Mouse (Mus musculus): ENCODE measurements around the gene Tbc1d10c.

The Tbc1d10c gene

GRCm38 (mm10) chr19:4191528-4192250 is 605 bp upstream of the Tbc1d10c start, which contains the start of gene Ppp1ca:
Gene Ppp1ca, plus strand, starts transcription at chr19:4192065.
- in situ Hi-C loops (cut with MboI, MseI), result no loop called here

GRCm38 (mm10) chr19:4189051-4189620 is 1.9 kb downstream of the Tbc1d10c start:
- in situ Hi-C loops (cut with MboI, MseI), result no loop called here

GRCm38 (mm10) chr19:4187303-4187702 is 3.8 kb downstream of the Tbc1d10c start:
- in situ Hi-C loops (cut with MboI, MseI), result no loop called here

- in situ Hi-C loops (cut with MboI, MseI), result no loop called here
Measured at GRCm38 (mm10) chr19:4184976-4185975, 5.8 kb downstream of the Tbc1d10c start.

- in situ Hi-C loops (cut with MboI, MseI), result no loop called here
Measured at GRCm38 (mm10) chr19:4183689-4184088, 7.4 kb downstream of the Tbc1d10c start.

GRCm38 (mm10) chr19:4181892-4182291 is 9.2 kb downstream of the Tbc1d10c start:
- in situ Hi-C loops (cut with MboI, MseI), result no loop called here

GRCm38 (mm10) chr19:4180411-4180810 is 10.7 kb downstream of the Tbc1d10c start:
- in situ Hi-C loops (cut with MboI, MseI), result no loop called here

GRCm38 (mm10) chr19:4175368-4175947 is 15.6 kb downstream of the Tbc1d10c start, which contains the start of gene Carns1:
Gene Carns1, minus strand, starts transcription at chr19:4175479.
- in situ Hi-C loops (cut with MboI, MseI), result no loop called here

- in situ Hi-C loops (cut with MboI, MseI), result no loop called here
Measured at GRCm38 (mm10) chr19:4172925-4173324, 18.2 kb downstream of the Tbc1d10c start.

- in situ Hi-C loops (cut with MboI, MseI), result no loop called here
Measured at GRCm38 (mm10) chr19:4171393-4172290, 19.4 kb downstream of the Tbc1d10c start.

- in situ Hi-C loops (cut with MboI, MseI), result no loop called here
Measured at GRCm38 (mm10) chr19:4170723-4171392, 20.2 kb downstream of the Tbc1d10c start.

- in situ Hi-C loops (cut with MboI, MseI), result no loop called here
Measured at GRCm38 (mm10) chr19:4169810-4170209, 21.3 kb downstream of the Tbc1d10c start.

GRCm38 (mm10) chr19:4169378-4169784 is 21.7 kb downstream of the Tbc1d10c start:
- in situ Hi-C loops (cut with MboI, MseI), result no loop called here

- in situ Hi-C loops (cut with MboI, MseI), result no loop called here
Measured at GRCm38 (mm10) chr19:4166678-4167476, 24.2 kb downstream of the Tbc1d10c start.

- in situ Hi-C loops (cut with MboI, MseI), result loop anchor here (5.0 kb wide), 1 partner anchor 52 kb away; no protein-coding TSS in a partner anchor
Measured at GRCm38 (mm10) chr19:4164721-4165120, 26.4 kb downstream of the Tbc1d10c start.

- in situ Hi-C loops (cut with MboI, MseI), result loop anchor here (5.0 kb wide), 1 partner anchor 52 kb away; no protein-coding TSS in a partner anchor
Measured at GRCm38 (mm10) chr19:4164100-4164499, 27.0 kb downstream of the Tbc1d10c start.

GRCm38 (mm10) chr19:4163543-4163887 is 27.6 kb downstream of the Tbc1d10c start:
- in situ Hi-C loops (cut with MboI, MseI), result loop anchor here (5.0 kb wide), 1 partner anchor 51 kb away; no protein-coding TSS in a partner anchor

GRCm38 (mm10) chr19:4162646-4163542 is 28.2 kb downstream of the Tbc1d10c start, which contains the start of gene Rps6kb2:
Gene Rps6kb2, minus strand, starts transcription at chr19:4163354.
- in situ Hi-C loops (cut with MboI, MseI), result loop anchor here (5.0 kb wide), 1 partner anchor 51 kb away; no protein-coding TSS in a partner anchor

Data from T-helper 2 cell (primary cell).